Mouse (Mus musculus): ENCODE measurements around the gene Tgfbr3.

DNA sequence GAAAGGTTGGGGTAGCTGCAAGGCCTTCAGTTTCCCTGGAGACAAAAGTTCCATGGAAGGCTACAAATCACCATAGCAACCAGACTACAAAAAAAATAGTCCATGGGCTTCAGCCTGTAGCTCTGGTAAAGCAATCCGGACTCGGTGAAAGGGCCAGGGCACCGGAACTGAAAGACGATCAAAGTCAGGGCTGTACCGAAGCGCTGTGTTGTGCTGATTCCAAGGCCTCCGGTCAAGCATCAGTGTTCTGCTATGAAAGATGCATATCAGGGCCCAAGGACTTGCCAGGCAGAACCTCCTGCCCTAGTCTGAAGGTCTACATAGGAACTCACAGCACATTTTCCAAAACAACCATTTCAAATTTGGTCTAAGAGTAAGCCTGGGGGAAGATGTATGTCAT lies 97.1 kb downstream of the Tgfbr3 start:
- TF ChIP-seq POLR2A (IDR thresholded peaks at IDR 0.05; ENCODE audit: low read depth, low read length) (no peak), CTCF (IDR thresholded peaks at IDR 0.05; ENCODE audit: extremely low read depth, insufficient read length, insufficient replicate concordance, low read depth, low read length) (no peak)

All from small intestine, adult 2 months (tissue).